In the genomic region with DNA sequence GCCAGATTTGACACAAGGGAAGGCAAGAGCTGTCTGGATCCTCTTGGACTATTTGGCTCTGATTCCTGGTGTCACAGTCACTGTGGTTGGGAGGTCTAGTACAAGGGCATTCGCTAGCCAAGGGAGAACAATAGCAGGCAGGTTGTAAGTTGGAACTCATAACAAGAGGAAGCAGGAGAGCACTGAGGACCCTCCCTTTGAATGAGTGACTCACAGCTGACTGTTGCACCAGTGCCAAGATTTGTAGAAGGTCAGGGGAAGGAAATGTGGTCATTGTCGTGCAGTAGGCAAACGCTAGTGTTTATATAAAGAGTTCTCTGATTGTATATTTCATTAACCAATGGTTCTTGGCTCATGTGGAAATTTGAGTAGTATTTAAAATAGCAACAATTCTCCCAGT, we compare ENCODE assay signal across 13 mouse cellular contexts.
DNase-seq lines count a peak whose midpoint lies in the region; ATAC-seq lines count a peak whose summit lies in the region.
"Had no signal": no experiment of that assay in that cellular context is flagged by ENCODE, and none has a peak within 500 bp of the region (broad histone marks: within the 10 kb centered on the region; RNA-seq: fewer than 3 reads in every experiment).

No protein-coding gene starts in this region.

- WGBS in heart, embryonic 11.5 days (ENCODE audit: insufficient replicate concordance), result 69% methylated on average over 3 of the region's 3 CpGs
- 47% methylated on average over 3 of the region's 3 CpGs for WGBS in heart, embryonic 16.5 days

- DNase-seq in heart, adult 18-20 months, result peak; percentile 39 to 83
- peak; percentile 49 for DNase-seq in adrenal gland, postnatal 10 days
- DNase-seq in lung, postnatal 14 days, result peak; percentile 49
- no peak for DNase-seq in cerebellum, postnatal 4 days (ENCODE audit: low spot score in 2 of 2)
- no peak for DNase-seq in spleen, postnatal 10 days (ENCODE audit: low spot score in 2 of 2)
- no peak for DNase-seq in right cerebral cortex, postnatal 10 days (ENCODE audit: low spot score in 2 of 2)
- DNase-seq: embryo, embryonic 11 days; forebrain, postnatal 0 days; layer of hippocampus, adult 9-11 months had no signal

- no peaks in the 10 kb centered on the region for H3K4me1 ChIP-seq in heart, embryonic 11.5 days (ENCODE audit: control insufficient read depth, insufficient read depth, low read length)
- H3K4me1 ChIP-seq in heart, embryonic 16.5 days (ENCODE audit: control insufficient read depth, insufficient read depth, low read length), result 0 out of 2 replicates have a peak, but pooled peaks cover 4% of the 10 kb centered on the region
- H3K4me1 ChIP-seq: hindbrain, embryonic 12.5 days had no signal

- H3K4me3 ChIP-seq in heart, embryonic 11.5 days (ENCODE audit: low read depth, low read length), result no peak overlapping the region
- H3K4me3 ChIP-seq in heart, embryonic 16.5 days (ENCODE audit: low read length), result no peak overlapping the region
- H3K4me3 ChIP-seq: hindbrain, embryonic 12.5 days had no signal

- no peak for ATAC-seq in heart, embryonic 11.5 days (replicated peaks; ENCODE audit: insufficient number of reproducible peaks, low FRiP score, low TSS enrichment)
- peak; percentile 87 for ATAC-seq in heart, embryonic 16.5 days (replicated peaks; ENCODE audit: extremely low read depth, insufficient read depth, low FRiP score)
- ATAC-seq: forebrain, postnatal 0 days; Patski had no signal

- no peak overlapping the region for H3K4me2 ChIP-seq in heart, embryonic 11.5 days
- H3K4me2 ChIP-seq in heart, embryonic 16.5 days (ENCODE audit: low read depth, low read length), result no peak overlapping the region
- H3K4me2 ChIP-seq: hindbrain, embryonic 12.5 days had no signal

- H3K27ac ChIP-seq in heart, embryonic 11.5 days (ENCODE audit: low read depth, low read length), result no peak overlapping the region
- no peak overlapping the region for H3K27ac ChIP-seq in heart, embryonic 16.5 days (ENCODE audit: low read length)
- H3K27ac ChIP-seq: hindbrain, embryonic 12.5 days had no signal

- no peaks in the 10 kb centered on the region for H3K27me3 ChIP-seq in heart, embryonic 11.5 days (ENCODE audit: control insufficient read depth, insufficient read depth, low read length)
- no peaks in the 10 kb centered on the region for H3K27me3 ChIP-seq in heart, embryonic 16.5 days (ENCODE audit: control insufficient read depth, insufficient read depth, low read length)
- H3K27me3 ChIP-seq: hindbrain, embryonic 12.5 days; Patski had no signal

- H3K9me3 ChIP-seq in heart, embryonic 11.5 days (replicated peaks; ENCODE audit: control insufficient read depth, low read length), result no peaks in the 10 kb centered on the region
- no peaks in the 10 kb centered on the region for H3K9me3 ChIP-seq in heart, embryonic 16.5 days (replicated peaks; ENCODE audit: control insufficient read depth, low read length)
- H3K9me3 ChIP-seq: hindbrain, embryonic 12.5 days had no signal

- no peaks in the 10 kb centered on the region for H3K36me3 ChIP-seq in heart, embryonic 11.5 days (ENCODE audit: control insufficient read depth, insufficient read depth, low read length)
- H3K36me3 ChIP-seq in heart, embryonic 16.5 days (ENCODE audit: control insufficient read depth, insufficient read depth), result no peaks in the 10 kb centered on the region
- H3K36me3 ChIP-seq: hindbrain, embryonic 12.5 days had no signal

- no peak overlapping the region for H3K9ac ChIP-seq in heart, embryonic 11.5 days (ENCODE audit: low read depth, low read length)
- H3K9ac ChIP-seq in heart, embryonic 16.5 days (ENCODE audit: low read length), result no peak overlapping the region
- H3K9ac ChIP-seq: forebrain, postnatal 0 days; hindbrain, embryonic 12.5 days had no signal

Comparison
In these comparisons a context has a peak if more than half of its experiments do, and no peak if none do; other contexts are left out.
1. DNase-seq: peak in heart, adult 18-20 months (2 of 2), adrenal gland, postnatal 10 days (single experiment) and lung, postnatal 14 days (single experiment); none in cerebellum, postnatal 4 days (0 of 2), spleen, postnatal 10 days (0 of 2) and right cerebral cortex, postnatal 10 days (0 of 2).